Mouse (Mus musculus) spleen, postnatal 14 days (tissue): Measurements from ENCODE around the gene Wdr83os.

Experiments used
- DNase-seq, 2 experiments: peaks; one replicate each; pipeline ENCODE4 v3.0.0; 2021 to 2022; ENCODE audit warnings: low spot score in 2 of 2

Gene Wdr83os

GRCm38 (mm10) chr8:85080532-85081215 is at the start of gene Wdr83os:
Gene Wdr83os (plus strand): TSS chr8:85080740.
- peak in 1 of 2 experiments; percentile 54 for DNase-seq

GRCm38 (mm10) chr8:85032622-85033311 is 47.8 kb upstream of the Wdr83os start:
- DNase-seq, result no peak

GRCm38 (mm10) chr8:85033867-85034266 is 46.7 kb upstream of the Wdr83os start:
- DNase-seq, result no peak

GRCm38 (mm10) chr8:85034764-85035163 is 45.8 kb upstream of the Wdr83os start:
- DNase-seq, result peak; percentile 55 to 73

GRCm38 (mm10) chr8:85035165-85035727 is 45.3 kb upstream of the Wdr83os start:
- no peak for DNase-seq

- DNase-seq, result no peak
Observed at GRCm38 (mm10) chr8:85035728-85036310, 44.7 kb upstream of the Wdr83os start.

- no peak for DNase-seq
Observed at GRCm38 (mm10) chr8:85036381-85036717, 44.2 kb upstream of the Wdr83os start.

- DNase-seq, result peak; percentile 73 to 80
Observed at GRCm38 (mm10) chr8:85036718-85037365, 43.7 kb upstream of the Wdr83os start, which contains the start of gene Tnpo2. Gene Tnpo2 (plus strand): TSS chr8:85036915.

GRCm38 (mm10) chr8:85037366-85037680 is 43.2 kb upstream of the Wdr83os start:
- DNase-seq, result no peak

GRCm38 (mm10) chr8:85037681-85038531 is 42.6 kb upstream of the Wdr83os start:
- peak; percentile 35 to 55 for DNase-seq

GRCm38 (mm10) chr8:85043619-85044018 is 36.9 kb upstream of the Wdr83os start:
- DNase-seq, result no peak

GRCm38 (mm10) chr8:85057367-85057766 is 23.2 kb upstream of the Wdr83os start:
- DNase-seq, result no peak

- DNase-seq, result peak; percentile 62 to 84
Observed at GRCm38 (mm10) chr8:85059879-85060616, 20.5 kb upstream of the Wdr83os start, which contains the start of gene Fbxw9. Gene Fbxw9 (plus strand): TSS chr8:85060055.

GRCm38 (mm10) chr8:85062603-85063002 is 17.9 kb upstream of the Wdr83os start:
- no peak for DNase-seq

GRCm38 (mm10) chr8:85065213-85065612 is 15.3 kb upstream of the Wdr83os start:
- DNase-seq, result no peak

- DNase-seq, result no peak
Observed at GRCm38 (mm10) chr8:85067155-85067554, 13.4 kb upstream of the Wdr83os start.

GRCm38 (mm10) chr8:85067982-85068381 is 12.6 kb upstream of the Wdr83os start, which contains the start of gene Gm5741:
Gene Gm5741 (minus strand): TSS chr8:85067982.
- no peak for DNase-seq

- DNase-seq, result no peak
Observed at GRCm38 (mm10) chr8:85071041-85071440, 9.5 kb upstream of the Wdr83os start.

GRCm38 (mm10) chr8:85071514-85072281 is 8.8 kb upstream of the Wdr83os start, which contains the start of gene Dhps:
Gene Dhps (plus strand): TSS chr8:85071757.
- DNase-seq, result peak; percentile 76 to 85
